8 mouse cellular contexts compared by ENCODE assay signal in the genomic region with DNA sequence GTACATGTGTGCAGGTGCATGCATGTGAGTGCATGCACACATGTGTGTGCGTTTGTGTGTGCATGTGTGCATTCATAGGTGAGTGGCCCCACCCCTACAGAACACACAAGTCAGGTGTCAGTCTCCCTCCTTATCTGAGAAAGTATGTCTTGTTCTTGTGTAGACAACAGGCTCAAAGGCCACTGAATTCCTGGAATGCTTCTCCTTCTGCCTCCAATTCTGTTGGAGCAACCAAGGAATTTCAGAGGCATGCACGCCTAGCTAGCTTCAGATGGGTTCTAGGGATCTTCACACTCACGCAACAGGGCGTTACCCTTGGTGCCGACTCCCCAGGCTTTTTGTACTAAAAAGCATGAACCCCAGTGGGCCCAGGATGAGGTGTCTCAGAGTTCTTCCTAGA. TPM values are rescaled to one million over a fixed set of nuclear protein-coding genes. Genes with fewer than 3 reads are reported as not detected.
DNase-seq lines count a peak whose midpoint lies in the region; ATAC-seq and TF ChIP-seq lines count a peak whose summit lies in the region.

No protein-coding gene starts in this region.

- WGBS in heart, embryonic 13.5 days = 34% methylated on average over 5 of the region's 5 CpGs
- WGBS in lung, embryonic 15.5 days = 51% methylated on average over 5 of the region's 5 CpGs
- 50% methylated on average over 5 of the region's 5 CpGs for WGBS in hindbrain, postnatal 0 days
- 53% methylated on average over 5 of the region's 5 CpGs for WGBS in stomach, embryonic 16.5 days

- peaks cover 43% of the 10 kb centered on the region for H3K4me1 ChIP-seq in heart, embryonic 13.5 days
- H3K4me1 ChIP-seq in lung, embryonic 15.5 days = peaks cover 26% of the 10 kb centered on the region
- no peaks in the 10 kb centered on the region; the same call in 1 of the 2 replicates for H3K4me1 ChIP-seq in hindbrain, postnatal 0 days (ENCODE audit: insufficient read depth, low read length)
- peaks cover 10% of the 10 kb centered on the region; the same call in 1 of the 2 replicates for H3K4me1 ChIP-seq in stomach, embryonic 16.5 days (ENCODE audit: control insufficient read depth, insufficient read depth, low read length)

- peak overlapping the region; percentile 66 for H3K27ac ChIP-seq in heart, embryonic 13.5 days (replicated peaks)
- peak overlapping the region; percentile 51 for H3K27ac ChIP-seq in lung, embryonic 15.5 days
- peak overlapping the region; percentile 41; the same call in 1 of the 2 replicates for H3K27ac ChIP-seq in hindbrain, postnatal 0 days
- H3K27ac ChIP-seq in stomach, embryonic 16.5 days (ENCODE audit: low read length) = peak overlapping the region; percentile 24; the same call in 1 of the 2 replicates

- H3K27me3 ChIP-seq in heart, embryonic 13.5 days (replicated peaks) = no peaks in the 10 kb centered on the region
- H3K27me3 ChIP-seq in lung, embryonic 15.5 days = no peaks in the 10 kb centered on the region
- H3K27me3 ChIP-seq in hindbrain, postnatal 0 days (ENCODE audit: insufficient read depth, low read length) = no peaks in the 10 kb centered on the region
- no peaks in the 10 kb centered on the region for H3K27me3 ChIP-seq in stomach, embryonic 16.5 days (ENCODE audit: control insufficient read depth, insufficient read depth, low read length)

- no peak for ATAC-seq in heart, embryonic 13.5 days (ENCODE audit: extremely low read depth, insufficient number of reproducible peaks, low FRiP score, low TSS enrichment)
- ATAC-seq in lung, embryonic 15.5 days (ENCODE audit: borderline replicate concordance, extremely low read depth, low FRiP score, low TSS enrichment) = no peak
- ATAC-seq in hindbrain, postnatal 0 days = no peak
- no peak for ATAC-seq in stomach, embryonic 16.5 days (ENCODE audit: insufficient read depth, low FRiP score)

- H3K9ac ChIP-seq in heart, embryonic 13.5 days = peak overlapping the region; percentile 58
- H3K9ac ChIP-seq in lung, embryonic 15.5 days = no peak overlapping the region
- H3K9ac ChIP-seq in hindbrain, postnatal 0 days (replicated peaks; ENCODE audit: low read length) = no peak overlapping the region
- no peak overlapping the region for H3K9ac ChIP-seq in stomach, embryonic 16.5 days (ENCODE audit: low read length)

- DNase-seq in heart, postnatal 4 days = no peak
- DNase-seq in lung, adult 18-20 months = no peak
- DNase-seq in hindbrain, postnatal 0 days (ENCODE audit: low spot score) = no peak
- DNase-seq in embryo, embryonic 10.5 days (ENCODE audit: low spot score) = no peak
- DNase-seq in thymus, postnatal 25 days = no peak

- no peak overlapping the region for H3K4me2 ChIP-seq in heart, embryonic 13.5 days
- H3K4me2 ChIP-seq in lung, embryonic 15.5 days = no peak overlapping the region
- 0 out of 2 replicates have a peak overlapping the region, but pooled peaks have one; percentile 3 for H3K4me2 ChIP-seq in hindbrain, postnatal 0 days (ENCODE audit: low read depth, low read length)
- no peak overlapping the region for H3K4me2 ChIP-seq in stomach, embryonic 16.5 days (ENCODE audit: low read depth, low read length)

- TF ChIP-seq CTCF in hindbrain, postnatal 0 days (IDR thresholded peaks at IDR 0.05; ENCODE audit: low read depth) = no peak

- H3K36me3 ChIP-seq in heart, embryonic 13.5 days = peaks cover 86% of the 10 kb centered on the region
- H3K36me3 ChIP-seq in lung, embryonic 15.5 days = peaks cover 74% of the 10 kb centered on the region
- H3K36me3 ChIP-seq in hindbrain, postnatal 0 days (ENCODE audit: insufficient read depth, low read length) = peaks cover 46% of the 10 kb centered on the region
- peaks cover 25% of the 10 kb centered on the region for H3K36me3 ChIP-seq in stomach, embryonic 16.5 days (ENCODE audit: control insufficient read depth, insufficient read depth, low read length)

- no peaks in the 10 kb centered on the region for H3K9me3 ChIP-seq in heart, embryonic 13.5 days
- H3K9me3 ChIP-seq in lung, embryonic 15.5 days = no peaks in the 10 kb centered on the region
- H3K9me3 ChIP-seq in hindbrain, postnatal 0 days (ENCODE audit: low read length) = no peaks in the 10 kb centered on the region
- H3K9me3 ChIP-seq in stomach, embryonic 16.5 days (replicated peaks; ENCODE audit: control insufficient read depth, low read length) = no peaks in the 10 kb centered on the region

- no peak overlapping the region for H3K4me3 ChIP-seq in heart, embryonic 13.5 days
- no peak overlapping the region for H3K4me3 ChIP-seq in lung, embryonic 15.5 days
- no peak overlapping the region for H3K4me3 ChIP-seq in hindbrain, postnatal 0 days (ENCODE audit: low read length)
- no peak overlapping the region for H3K4me3 ChIP-seq in stomach, embryonic 16.5 days (replicated peaks; ENCODE audit: low read length)

RNA-seq across cellular contexts. Expression of a gene that starts 47.8 kb away (rescaled TPM):
- polyA plus RNA-seq in heart, embryonic 13.5 days (2015; fragmentation: Nextera tagmentation; extraction: Ambion mirVana) = 15.9 and 18.6 TPM in 2 replicates
- 100 to 1,000 TPM; 113 TPM for total RNA-seq in heart, postnatal 4 days (2021)
- polyA plus RNA-seq in lung, embryonic 15.5 days (2015; fragmentation: Nextera tagmentation; extraction: Ambion mirVana) = 30.7 and 32.3 TPM in 2 replicates
- 134 and 137 TPM in 2 replicates for total RNA-seq in hindbrain, postnatal 0 days (2014; rRNA removed)
- polyA plus RNA-seq in hindbrain, postnatal 0 days (2015; fragmentation: Nextera tagmentation; extraction: Ambion mirVana) = 17.0 and 19.9 TPM in 2 replicates
- 15.3 and 16.9 TPM in 2 replicates for polyA plus RNA-seq in stomach, embryonic 16.5 days (2015; fragmentation: Nextera tagmentation; extraction: Ambion mirVana)
